Mouse (Mus musculus) mesoderm, embryonic 11.5 days (tissue): ENCODE measurements around the gene Rasgrp2.

Source experiments
- DNase-seq: peaks from one replicate; pipeline ENCODE4 v3.0.0-alpha.2; 2012; ENCODE audit warnings: low read depth, low spot score

Rasgrp2 gene

GRCm38 (mm10) chr19:6382323-6382924, 16.7 kb upstream of the Rasgrp2 start:
- no peak for DNase-seq

GRCm38 (mm10) chr19:6383470-6383869, 15.7 kb upstream of the Rasgrp2 start:
- DNase-seq, result no peak

- DNase-seq, result peak; percentile 37
Observed at GRCm38 (mm10) chr19:6384128-6384527, 15.0 kb upstream of the Rasgrp2 start, which contains the start of gene Pygm. Gene Pygm, plus strand, starts transcription at chr19:6384399.

- DNase-seq, result no peak
Observed at GRCm38 (mm10) chr19:6384954-6385353, 14.2 kb upstream of the Rasgrp2 start.

- DNase-seq, result no peak
Observed at GRCm38 (mm10) chr19:6385419-6385818, 13.7 kb upstream of the Rasgrp2 start.

- DNase-seq, result no peak
Observed at GRCm38 (mm10) chr19:6385821-6386220, 13.3 kb upstream of the Rasgrp2 start.

GRCm38 (mm10) chr19:6386234-6386633, 12.9 kb upstream of the Rasgrp2 start:
- DNase-seq, result no peak

- no peak for DNase-seq
Observed at GRCm38 (mm10) chr19:6388006-6388405, 11.1 kb upstream of the Rasgrp2 start.

- peak; percentile 34 for DNase-seq
Observed at GRCm38 (mm10) chr19:6389803-6390202, 9.3 kb upstream of the Rasgrp2 start.

GRCm38 (mm10) chr19:6390251-6390650, 8.9 kb upstream of the Rasgrp2 start:
- no peak for DNase-seq

- DNase-seq, result no peak
Observed at GRCm38 (mm10) chr19:6392743-6393393, 6.3 kb upstream of the Rasgrp2 start.

GRCm38 (mm10) chr19:6393637-6394036, 5.5 kb upstream of the Rasgrp2 start:
- no peak for DNase-seq

GRCm38 (mm10) chr19:6396237-6396636, 2.9 kb upstream of the Rasgrp2 start:
- no peak for DNase-seq

GRCm38 (mm10) chr19:6397582-6398249, 1.4 kb upstream of the Rasgrp2 start:
- no peak for DNase-seq

- peak; percentile 54 for DNase-seq
Observed at GRCm38 (mm10) chr19:6398447-6399284, 474 bp upstream of the Rasgrp2 start.

- DNase-seq, result no peak
Observed at GRCm38 (mm10) chr19:6400096-6401086, 1.3 kb downstream of the Rasgrp2 start.

- peak; percentile 71 for DNase-seq
Observed at GRCm38 (mm10) chr19:6401131-6401815, 2.1 kb downstream of the Rasgrp2 start.

GRCm38 (mm10) chr19:6401951-6402350, 2.8 kb downstream of the Rasgrp2 start:
- no peak for DNase-seq

- no peak for DNase-seq
Observed at GRCm38 (mm10) chr19:6403869-6404268, 4.7 kb downstream of the Rasgrp2 start.

GRCm38 (mm10) chr19:6405433-6405832, 6.3 kb downstream of the Rasgrp2 start:
- DNase-seq, result no peak
